Mouse (Mus musculus) heart, adult 2 months (tissue): ENCODE data around the gene Ppp2r1b. TPM values are rescaled to one million over a fixed set of nuclear protein-coding genes. Genes with fewer than 3 reads are reported as not detected.

Experiments
- DNase-seq, 2 experiments: peaks; one replicate each; pipeline ENCODE4 v3.0.0; 2021
- H3K27ac ChIP-seq: fragments of 200-600 bp; 2 replicates; pipeline ENCODE4 v1.8.1; 2022
- H3K27me3 ChIP-seq: fragments of 200-500 bp; 2 replicates; pipeline ENCODE4 v1.6.1; 2012; ENCODE audit warnings: mild to moderate bottlenecking, low read length, inconsistent platforms, mixed read lengths; ENCODE audit not compliant: control insufficient read depth, insufficient read depth
- H3K36me3 ChIP-seq: fragments of 200-500 bp; 2 replicates; pipeline ENCODE4 v1.6.1; 2012; ENCODE audit warnings: low read length, inconsistent platforms; ENCODE audit not compliant: control insufficient read depth, insufficient read depth
- H3K4me1 ChIP-seq: fragments of 200-500 bp; 2 replicates; pipeline ENCODE4 v1.6.1; 2011; ENCODE audit warnings: low read length; ENCODE audit not compliant: control insufficient read depth, insufficient read depth
- H3K4me3 ChIP-seq: fragments of 200-600 bp; 2 replicates; pipeline ENCODE4 v1.8.1; 2022
- H3K79me2 ChIP-seq: fragments of 200-500 bp; replicated peaks from 2 replicates; pipeline ENCODE4 v1.6.1; 2012; ENCODE audit warnings: mild to moderate bottlenecking, inconsistent platforms, low read length, moderate library complexity, mixed read lengths; ENCODE audit not compliant: control insufficient read depth, insufficient read depth
- H3K9ac ChIP-seq: fragments of 200-500 bp; 2 replicates; pipeline ENCODE4 v1.6.1; 2012; ENCODE audit warnings: low read depth, mild to moderate bottlenecking, control low read depth, inconsistent platforms, low read length, mixed read lengths
- CTCF ChIP-seq: fragments of 200-600 bp; IDR thresholded peaks from 2 replicates; pipeline ENCODE4 v1.8.1; 2022; ENCODE audit warnings: antibody characterized with exemption, mild to moderate bottlenecking, moderate library complexity
- EP300 ChIP-seq: fragments of 200-500 bp; IDR thresholded peaks from 2 replicates; pipeline ENCODE4 v1.6.1; 2011; ENCODE audit warnings: low read depth, low read length, control low read depth; ENCODE audit not compliant: insufficient read depth
- POLR2A ChIP-seq: fragments of 200-500 bp; IDR thresholded peaks from 2 replicates; pipeline ENCODE4 v1.6.1; 2011; ENCODE audit warnings: mild to moderate bottlenecking, low read depth, low read length, control low read depth; ENCODE audit not compliant: insufficient read depth
- WGBS: fragments of 180-500 bp; shearing (Covaris S2); methylation state at CpG from one replicate; pipeline ENCODE4 v1.1.7; 2018; 5-methylcytosine and 5-hydroxymethylcytosine counted together
- intact Hi-C: fragments of 180-260 bp; cut with DNase I; formaldehyde crosslinking; loops from one replicate; pipeline ENCODE4 v1.15.1; 2025
- polyA plus RNA-seq: library from polyadenylated mRNA; depleted of rRNA; stranded (reverse); fragments of >200 nt; gene quantifications from 2 replicates; pipeline ENCODE4 v1.2.3, GENCODE M21; 2012
- total RNA-seq, 2 experiments: library from RNA; stranded (reverse); gene quantifications; 2 replicates each; pipeline ENCODE4 v1.2.3; 2021

Ppp2r1b gene
- total and polyA plus RNA-seq, 3 experiments: 5.4 to 10.8 (median 10.3) TPM

- Histone ChIP-seq H3K4me1 (peaks cover 3% of the 10 kb centered on the region), H3K36me3 (no peaks in the 10 kb centered on the region), H3K4me3 (no peak overlapping the region), H3K27me3 (no peaks in the 10 kb centered on the region), H3K27ac (no peak overlapping the region), H3K9ac (no peak overlapping the region), H3K79me2 (no peaks in the 10 kb centered on the region)
- intact Hi-C loops: no loop called here
- 23% methylated on average over 11 of the region's 11 CpGs for WGBS
- DNase-seq: peak; percentile 30 to 49
- TF ChIP-seq EP300: no peak
- TF ChIP-seq POLR2A: no peak
- no peak for TF ChIP-seq CTCF
Observed at GRCm38 (mm10) chr9:50850271-50850670, 5.2 kb downstream of the Ppp2r1b start.

GRCm38 (mm10) chr9:50850713-50851112 is 5.6 kb downstream of the Ppp2r1b start:
- H3K36me3 ChIP-seq: no peaks in the 10 kb centered on the region
- H3K4me1 ChIP-seq: peaks cover 3% of the 10 kb centered on the region
- no peak overlapping the region for H3K4me3 ChIP-seq
- no peaks in the 10 kb centered on the region for H3K79me2 ChIP-seq
- intact Hi-C loops: no loop called here
- TF ChIP-seq EP300 (no peak), CTCF (no peak), POLR2A (no peak)
- no peak overlapping the region for H3K27ac ChIP-seq
- no peak overlapping the region for H3K9ac ChIP-seq
- no peak for DNase-seq
- 24% methylated on average over 8 of the region's 8 CpGs for WGBS
- no peaks in the 10 kb centered on the region for H3K27me3 ChIP-seq

- Histone ChIP-seq H3K4me1 (peaks cover 3% of the 10 kb centered on the region), H3K9ac (no peak overlapping the region), H3K27me3 (no peaks in the 10 kb centered on the region), H3K79me2 (no peaks in the 10 kb centered on the region), H3K4me3 (no peak overlapping the region), H3K27ac (no peak overlapping the region), H3K36me3 (no peaks in the 10 kb centered on the region)
- TF ChIP-seq CTCF: no peak
- no peak for TF ChIP-seq POLR2A
- no peak for TF ChIP-seq EP300
- intact Hi-C loops: no loop called here
- 34% methylated on average over 17 of the region's 17 CpGs for WGBS
- no peak for DNase-seq
Observed at GRCm38 (mm10) chr9:50852634-50853349, 7.7 kb downstream of the Ppp2r1b start.

GRCm38 (mm10) chr9:50854376-50854775 is 9.3 kb downstream of the Ppp2r1b start:
- Histone ChIP-seq H3K4me1 (peaks cover 3% of the 10 kb centered on the region), H3K27ac (no peak overlapping the region), H3K9ac (no peak overlapping the region), H3K79me2 (no peaks in the 10 kb centered on the region), H3K4me3 (no peak overlapping the region), H3K27me3 (no peaks in the 10 kb centered on the region), H3K36me3 (no peaks in the 10 kb centered on the region)
- DNase-seq: no peak
- TF ChIP-seq POLR2A (no peak), EP300 (no peak), CTCF (no peak)
- intact Hi-C loops: no loop called here
- WGBS: 90% methylated on average over 8 of the region's 8 CpGs

- WGBS: 95% methylated on average over 5 of the region's 5 CpGs
- intact Hi-C loops: no loop called here
- Histone ChIP-seq H3K27ac (no peak overlapping the region), H3K36me3 (no peaks in the 10 kb centered on the region), H3K9ac (no peak overlapping the region), H3K4me3 (no peak overlapping the region), H3K79me2 (no peaks in the 10 kb centered on the region), H3K27me3 (no peaks in the 10 kb centered on the region), H3K4me1 (no peaks in the 10 kb centered on the region; the same call in none of the 2 replicates)
- TF ChIP-seq POLR2A: no peak
- no peak for DNase-seq
Observed at GRCm38 (mm10) chr9:50855133-50855766, 10.1 kb downstream of the Ppp2r1b start.

GRCm38 (mm10) chr9:50855780-50856179 is 10.7 kb downstream of the Ppp2r1b start:
- intact Hi-C loops: no loop called here
- Histone ChIP-seq H3K27me3 (no peaks in the 10 kb centered on the region), H3K79me2 (no peaks in the 10 kb centered on the region), H3K9ac (no peak overlapping the region), H3K4me3 (peak overlapping the region; percentile 8; the same call in 1 of the 2 replicates), H3K27ac (peak overlapping the region; percentile 51; the same call in 1 of the 2 replicates), H3K36me3 (no peaks in the 10 kb centered on the region), H3K4me1 (no peaks in the 10 kb centered on the region; the same call in none of the 2 replicates)
- TF ChIP-seq EP300: no peak
- TF ChIP-seq POLR2A: no peak
- no peak for TF ChIP-seq CTCF
- no peak for DNase-seq
- 74% methylated on average over 5 of the region's 5 CpGs for WGBS
